Mouse (Mus musculus) naive thymus-derived CD4-positive, alpha-beta T cell, adult 5 months (primary cell): Measurements from ENCODE around the gene Dhx38. TPM values are rescaled to one million over a fixed set of nuclear protein-coding genes. Genes with fewer than 3 reads are reported as not detected.

Source experiments
- polyA plus RNA-seq: library from polyadenylated mRNA; unstranded; fragments of 100-300 nt; shearing (Covaris generic); gene quantifications from one replicate; pipeline ENCODE4 v1.2.1, GENCODE M21; 2017

The Dhx38 gene
- 46.0 TPM for polyA plus RNA-seq

DNA sequence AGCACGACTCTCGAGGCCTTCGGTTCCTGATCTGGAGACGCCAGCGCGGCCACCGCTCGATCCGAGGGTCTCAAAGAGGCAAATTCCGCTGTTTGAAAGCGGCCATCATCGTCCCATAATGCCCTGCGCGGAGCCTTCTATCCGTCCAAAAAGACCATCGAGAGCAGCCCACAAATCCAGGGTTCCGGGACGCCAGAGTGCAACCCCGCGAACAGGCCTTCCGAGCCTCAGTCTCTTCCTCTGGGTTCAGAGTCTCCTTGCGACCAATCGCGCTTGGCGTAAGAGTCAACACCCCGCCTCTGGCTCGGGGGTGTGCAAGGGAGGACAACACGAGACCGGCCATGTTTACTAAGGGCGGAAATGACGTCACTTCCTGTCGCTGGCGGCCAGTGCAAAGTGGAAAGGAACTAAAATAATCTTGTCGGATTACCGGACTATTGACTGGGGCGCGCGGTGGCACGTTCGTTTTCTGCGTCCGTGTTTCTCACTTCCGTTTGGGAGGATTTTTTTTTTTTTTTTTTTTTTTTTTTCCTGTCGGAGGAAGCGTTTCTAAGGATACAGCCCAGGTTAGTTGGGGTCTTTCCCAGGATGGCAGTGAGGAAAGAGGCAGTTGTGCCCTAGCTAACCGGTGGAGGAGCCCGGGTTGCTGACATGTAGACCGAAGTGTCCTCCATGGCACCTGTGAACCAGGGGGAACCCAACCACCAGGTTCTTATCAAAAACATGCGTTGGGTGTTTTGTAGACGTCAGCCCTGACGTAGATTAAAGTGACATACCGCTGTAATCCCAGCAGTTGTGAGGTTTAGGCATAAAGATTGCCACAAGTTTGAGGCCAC lies at the start of gene Dhx38, which contains the start of gene Txnl4b:
Gene Dhx38, minus strand, starts transcription at position 364 of the 836 bp plus-strand sequence.
Gene Txnl4b, plus strand, starts transcription at position 395 of the 836 bp plus-strand sequence.

DNA sequence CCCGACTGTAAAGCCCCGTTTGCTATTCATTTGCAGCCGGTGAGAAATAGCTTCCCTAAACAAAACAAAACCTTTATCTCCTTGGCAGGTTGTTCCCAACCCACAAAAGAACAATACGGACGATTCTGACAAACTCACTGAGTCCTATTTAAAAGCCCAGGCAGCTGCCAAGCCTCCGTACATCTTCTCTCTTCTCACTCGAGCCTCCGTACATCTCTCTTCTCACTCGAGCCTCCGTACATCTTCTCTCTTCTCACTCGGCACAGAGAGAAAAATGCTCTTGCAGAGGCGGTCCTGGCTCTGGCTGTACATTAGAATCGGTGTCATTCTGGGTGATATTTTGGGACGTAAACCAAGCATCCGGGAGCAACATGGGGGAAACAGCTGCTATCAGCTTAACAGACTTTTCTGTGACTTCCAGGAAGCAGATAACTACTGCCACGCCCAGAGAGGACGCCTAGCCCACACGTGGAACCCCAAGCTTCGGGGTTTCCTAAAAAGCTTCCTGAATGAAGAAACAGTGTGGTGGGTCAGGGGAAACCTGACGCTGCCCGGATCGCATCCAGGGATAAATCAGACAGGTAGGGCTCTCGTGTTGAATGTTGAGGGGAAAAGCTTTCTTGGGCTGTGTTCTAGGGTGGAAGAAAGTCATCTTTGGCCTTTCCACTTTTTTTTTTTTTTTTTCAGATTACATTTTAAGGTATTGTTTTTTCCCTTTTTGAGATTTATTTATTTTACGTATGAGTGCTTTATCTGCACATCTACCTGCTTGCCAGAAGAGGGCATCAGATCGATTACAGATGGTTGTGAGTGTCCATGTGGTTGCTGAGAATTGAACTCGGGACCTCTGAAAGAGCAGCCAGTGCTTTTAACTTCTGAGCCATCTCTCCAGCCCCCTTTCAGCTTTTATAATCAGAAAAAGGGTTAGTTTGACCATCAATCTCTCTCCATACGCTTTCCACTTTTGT lies 48.9 kb upstream of the Dhx38 start, which contains the start of gene Pkd1l3:
Gene Pkd1l3, plus strand, starts transcription at position 275 of the 968 bp plus-strand sequence.

DNA sequence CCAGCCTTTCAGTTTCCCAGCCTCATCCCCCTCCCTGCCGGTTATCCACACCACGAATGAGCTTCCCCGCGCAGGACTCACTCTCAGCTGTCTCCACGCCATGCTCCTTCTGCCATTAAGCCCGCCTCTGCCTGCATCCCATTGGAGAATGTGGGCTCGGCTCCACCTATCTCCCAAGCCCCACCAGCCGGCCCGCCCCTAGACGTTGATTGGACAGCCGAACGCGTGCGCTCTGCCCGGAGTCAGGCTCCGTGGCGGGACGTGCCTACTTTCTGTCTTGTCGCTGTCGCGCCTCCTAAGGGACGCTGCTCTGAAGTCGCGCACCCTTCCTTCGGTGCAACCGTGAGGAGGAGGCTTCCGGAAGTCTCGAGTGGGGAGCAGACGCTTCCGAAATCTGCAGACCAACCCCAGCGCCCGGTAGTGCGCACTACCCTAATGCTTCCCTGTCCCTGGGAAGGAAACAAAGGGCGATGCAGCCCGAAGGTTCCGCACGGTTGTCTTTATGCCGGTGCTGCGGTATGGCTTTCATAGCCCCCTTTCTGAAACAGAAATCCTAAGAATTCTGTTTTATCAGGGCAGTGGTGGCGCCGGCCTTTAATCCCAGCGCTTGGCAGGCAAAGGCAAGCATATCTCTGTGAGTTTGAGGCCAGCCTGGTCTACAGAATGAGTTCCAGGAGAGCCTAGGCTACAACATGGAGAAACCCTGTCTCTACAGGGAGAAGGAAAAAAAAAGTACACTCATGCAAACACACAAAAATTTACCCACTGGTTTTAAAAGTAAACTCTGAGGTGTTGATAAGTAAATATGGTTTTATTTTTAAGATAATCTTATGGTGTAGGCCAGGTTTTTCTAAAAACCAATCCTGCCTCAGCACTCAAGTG lies 42.9 kb upstream of the Dhx38 start, which contains the start of gene Dhodh:
Gene Dhodh, minus strand, starts transcription at position 403 of the 882 bp plus-strand sequence.

DNA sequence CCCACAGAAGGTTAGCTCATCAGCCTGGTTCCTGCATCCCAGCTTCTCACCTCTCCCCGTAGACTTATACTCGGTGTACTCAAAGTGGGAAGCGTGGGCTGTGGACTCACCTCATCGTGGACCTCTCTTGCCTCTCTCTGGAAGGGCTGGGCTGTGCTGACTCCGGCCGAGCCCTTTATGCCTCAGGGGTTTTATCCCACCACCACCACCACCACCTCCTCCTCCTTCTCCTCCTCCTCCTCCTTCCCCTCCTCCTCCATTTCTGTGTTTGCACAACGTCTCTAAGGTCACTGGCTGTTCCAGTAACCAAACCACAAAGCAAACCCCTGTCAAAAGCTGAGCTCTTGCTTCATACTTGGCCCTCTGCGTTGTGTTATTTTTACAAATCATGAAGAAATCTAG lies 13.2 kb upstream of the Dhx38 start, which contains the start of gene Hp:
Gene Hp, minus strand, starts transcription at position 273 of the 402 bp plus-strand sequence.

Other genes starting within 250 kb of the Dhx38 start
- gene Pmfbp1, start 71.8 kb downstream of the Dhx38 start, polyA plus RNA-seq, result not detected
- 4.4 TPM for gene Txnl4b, start within 50 bp of the Dhx38 start, polyA plus RNA-seq
- gene Hp, start 13.3 kb upstream of the Dhx38 start, polyA plus RNA-seq, result not detected
- gene Dhodh, start 42.8 kb upstream of the Dhx38 start, polyA plus RNA-seq, result 28.4 TPM
- 1.2 TPM for gene Pkd1l3, start 48.7 kb upstream of the Dhx38 start, polyA plus RNA-seq
- 147 TPM for gene Ist1, start 127.4 kb upstream of the Dhx38 start, polyA plus RNA-seq
- 2.8 TPM for gene Zfp821, start 139.7 kb upstream of the Dhx38 start, polyA plus RNA-seq
- 4.6 TPM for gene Atxn1l, start 171.9 kb upstream of the Dhx38 start, polyA plus RNA-seq
- gene Ap1g1, start 212.7 kb upstream of the Dhx38 start, polyA plus RNA-seq, result 58.9 TPM